In the genomic region with DNA sequence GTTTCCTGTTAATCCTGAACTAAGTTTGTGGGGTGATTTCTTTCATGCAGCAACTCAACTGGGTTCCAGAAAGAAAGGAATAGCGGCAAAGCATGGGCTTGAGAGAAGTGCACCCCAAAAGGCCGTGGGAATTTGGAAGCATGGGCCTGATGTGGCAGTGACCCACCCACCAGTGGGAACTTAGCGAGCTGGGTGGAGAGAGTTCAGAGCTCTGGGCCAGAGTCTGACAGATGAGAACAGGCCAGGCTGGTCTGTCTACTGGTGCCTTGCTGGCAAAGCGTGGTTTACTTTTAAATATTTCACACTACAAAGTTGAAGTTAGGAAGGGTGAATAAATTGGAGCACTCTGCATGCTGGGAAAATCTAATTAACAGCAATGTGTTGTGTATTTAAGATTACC, we compare ENCODE assay signal across 32 mouse cellular contexts.
"Had no signal": no experiment of that assay in that cellular context is flagged by ENCODE, and none has a peak within 500 bp of the region (broad histone marks: within the 10 kb centered on the region; RNA-seq: fewer than 3 reads in every experiment).

No protein-coding gene starts in this region.

- H3K27me3 ChIP-seq: limb, embryonic 12.5 days; limb, embryonic 13.5 days; limb, embryonic 15.5 days; liver, embryonic 12.5 days; liver, embryonic 13.5 days; liver, embryonic 15.5 days; lung, embryonic 15.5 days; megakaryocyte, embryonic 14.5 days; midbrain, embryonic 12.5 days; midbrain, embryonic 13.5 days; midbrain, embryonic 15.5 days had no signal

- H3K4me3 ChIP-seq: left cerebral cortex, adult 2 months; limb, embryonic 10.5 days; limb, embryonic 12.5 days; limb, embryonic 13.5 days; limb, embryonic 15.5 days; liver, embryonic 12.5 days; liver, embryonic 13.5 days; liver, embryonic 15.5 days; lung, embryonic 15.5 days; megakaryocyte, embryonic 14.5 days; midbrain, embryonic 10.5 days; midbrain, embryonic 12.5 days; midbrain, embryonic 13.5 days; midbrain, embryonic 15.5 days; myocyte had no signal

- H3K9ac ChIP-seq: limb, embryonic 12.5 days; limb, embryonic 13.5 days; limb, embryonic 15.5 days; liver, embryonic 12.5 days; liver, embryonic 13.5 days; liver, embryonic 14.5 days; liver, embryonic 15.5 days; liver, postnatal 0 days; lung, embryonic 14.5 days; lung, embryonic 15.5 days; midbrain, embryonic 12.5 days; midbrain, embryonic 13.5 days; midbrain, embryonic 15.5 days had no signal

- ATAC-seq: liver, embryonic 12.5 days; liver, postnatal 0 days; lung, postnatal 0 days; midbrain, embryonic 13.5 days; midbrain, embryonic 15.5 days; midbrain, embryonic 16.5 days had no signal

- DNase-seq: left cerebral cortex, postnatal 4 days; liver; liver, embryonic 13.5 days; liver, postnatal 0 days; lung, adult 18-20 months; lung, adult 2 months; lung, embryonic 14.5 days; lung, postnatal 10 days; lung, postnatal 14 days; lung, postnatal 36 days; lung, postnatal 4 days; midbrain, embryonic 14.5 days had no signal

- H3K4me2 ChIP-seq: limb, embryonic 12.5 days; limb, embryonic 13.5 days; limb, embryonic 15.5 days; liver, embryonic 11.5 days; liver, embryonic 12.5 days; liver, embryonic 13.5 days; liver, embryonic 15.5 days; lung, embryonic 14.5 days; lung, embryonic 15.5 days; midbrain, embryonic 11.5 days; midbrain, embryonic 12.5 days; midbrain, embryonic 13.5 days; midbrain, embryonic 15.5 days had no signal

- H3K27ac ChIP-seq: left cerebral cortex, adult 2 months; limb, embryonic 10.5 days; limb, embryonic 12.5 days; limb, embryonic 13.5 days; limb, embryonic 15.5 days; liver, embryonic 12.5 days; liver, embryonic 13.5 days; liver, embryonic 14.5 days; liver, embryonic 15.5 days; lung, embryonic 15.5 days; macrophage; midbrain, embryonic 10.5 days; midbrain, embryonic 12.5 days; midbrain, embryonic 13.5 days; midbrain, embryonic 15.5 days had no signal

- H3K4me1 ChIP-seq: limb, embryonic 15.5 days; liver, embryonic 12.5 days; liver, embryonic 13.5 days; liver, embryonic 15.5 days; lung, embryonic 15.5 days; midbrain, embryonic 10.5 days; midbrain, embryonic 12.5 days; midbrain, embryonic 13.5 days; midbrain, embryonic 15.5 days had no signal

- H3K9me3 ChIP-seq: limb, embryonic 10.5 days; limb, embryonic 12.5 days; limb, embryonic 15.5 days; liver, embryonic 12.5 days; liver, embryonic 13.5 days; liver, embryonic 15.5 days; lung, embryonic 15.5 days; midbrain, embryonic 10.5 days; midbrain, embryonic 12.5 days; midbrain, embryonic 13.5 days; midbrain, embryonic 15.5 days had no signal

- H3K36me3 ChIP-seq: limb, embryonic 10.5 days; limb, embryonic 12.5 days; limb, embryonic 13.5 days; limb, embryonic 15.5 days; liver, embryonic 12.5 days; liver, embryonic 13.5 days; liver, embryonic 15.5 days; lung, embryonic 15.5 days; midbrain, embryonic 10.5 days; midbrain, embryonic 12.5 days; midbrain, embryonic 13.5 days; midbrain, embryonic 15.5 days had no signal
